Comparison of ENCODE assay signal across 1 mouse cellular context in the genomic region with DNA sequence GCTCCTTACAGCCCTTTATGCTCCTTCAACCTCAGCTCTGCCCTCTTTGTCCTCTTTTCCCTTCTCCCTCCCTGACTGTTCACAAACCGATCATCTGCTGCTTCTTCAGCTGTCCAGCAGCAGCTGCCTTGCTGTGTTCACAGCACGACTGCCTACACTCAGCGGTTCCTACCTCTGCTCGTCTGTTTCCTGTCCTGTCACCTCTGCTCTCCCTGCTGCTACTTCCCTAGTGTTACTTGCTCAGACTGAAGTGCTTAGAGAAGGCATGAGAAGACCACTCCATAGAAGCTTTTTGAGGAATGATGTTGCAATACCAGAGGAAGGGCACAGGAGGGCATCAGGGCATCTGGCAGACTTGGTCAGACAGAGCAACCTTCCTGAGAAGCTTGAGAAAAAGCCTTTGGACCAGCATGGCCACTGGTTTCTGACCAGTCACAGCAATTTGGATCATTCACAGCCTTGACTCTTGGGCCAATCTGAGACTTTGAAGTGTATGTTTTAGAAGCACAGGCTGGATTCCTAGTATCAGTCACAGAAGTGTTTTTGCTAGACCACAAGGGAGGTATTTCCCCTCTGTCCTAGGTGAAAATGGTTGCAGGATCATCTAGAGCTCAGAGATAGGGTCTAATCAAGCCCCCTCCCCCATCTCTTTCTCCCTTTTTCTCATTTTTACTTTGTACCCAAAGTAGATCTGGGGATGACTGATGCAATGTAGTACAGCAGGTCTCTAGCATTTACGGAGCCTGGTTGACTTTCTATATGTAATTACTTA.
TF ChIP-seq lines count a peak whose summit lies in the region.

No protein-coding gene starts in this region.

TF ChIP-seq in CH12.LX, 34 proteins besides CTCF, POLR2A, EP300 and RAD21 (continued from another document):
- peak; percentile 83 for TF ChIP-seq CHD2 (IDR thresholded peaks at IDR 0.05; ENCODE audit: low read length)
- TF ChIP-seq MAFK (IDR thresholded peaks at IDR 0.05; ENCODE audit: insufficient replicate concordance, low read length), result peak; percentile 27; the same call in 1 of the 2 replicates
- no peak for TF ChIP-seq CHD1 (IDR thresholded peaks at IDR 0.05; ENCODE audit: low read depth, low read length)
- no peak for TF ChIP-seq UBTF (IDR thresholded peaks at IDR 0.05; ENCODE audit: low read depth, low read length)
- TF ChIP-seq ELF1 (IDR thresholded peaks at IDR 0.05; ENCODE audit: low read depth, low read length), result peak; percentile 27; the same call in 1 of the 2 replicates
- TF ChIP-seq NRF1 (IDR thresholded peaks at IDR 0.05; ENCODE audit: low read depth, low read length), result no peak
- peak; percentile 30; the same call in 1 of the 2 replicates for TF ChIP-seq TCF12 (IDR thresholded peaks at IDR 0.05; ENCODE audit: low read depth, low read length)
